Mouse (Mus musculus): Measurements from ENCODE around the gene Zcchc24. TPM values are rescaled to one million over a fixed set of nuclear protein-coding genes. Genes with fewer than 3 reads are reported as not detected.

Zcchc24 gene
- polyA plus RNA-seq, 1 experiment from 2014 or later, result 35.4 TPM

GRCm38 (mm10) chr14:25756385-25756990, 12.4 kb downstream of the Zcchc24 start:
- peaks cover 77% of the 10 kb centered on the region for H3K4me1 ChIP-seq

GRCm38 (mm10) chr14:25755541-25755940, 13.3 kb downstream of the Zcchc24 start:
- Histone ChIP-seq H3K9me3 (no peaks in the 10 kb centered on the region), H3K36me3 (peaks cover 37% of the 10 kb centered on the region), H3K27me3 (no peaks in the 10 kb centered on the region), H3K27ac (peak overlapping the region; percentile 84), H3K4me1 (peaks cover 77% of the 10 kb centered on the region), H3K9ac (no peak overlapping the region), H3K4me2 (no peak overlapping the region), H3K4me3 (no peak overlapping the region)
- WGBS, result 38% methylated on average over 4 of the region's 4 CpGs
- ATAC-seq (ENCODE audit: insufficient number of reproducible peaks, low FRiP score, low TSS enrichment, low read depth), result no peak

More at GRCm38 (mm10) chr14:25756385-25756990, 12.4 kb downstream of the Zcchc24 start:
- ATAC-seq (ENCODE audit: insufficient number of reproducible peaks, low FRiP score, low TSS enrichment, low read depth), result peak; percentile 50; the same call in 1 of the 2 replicates
- H3K27me3 ChIP-seq, result no peaks in the 10 kb centered on the region
- H3K36me3 ChIP-seq, result peaks cover 27% of the 10 kb centered on the region
- 32% methylated on average over 7 of the region's 7 CpGs for WGBS
- H3K4me3 ChIP-seq, result no peak overlapping the region
- H3K4me2 ChIP-seq, result peak overlapping the region; percentile 26; the same call in 1 of the 2 replicates
- H3K9ac ChIP-seq, result no peak overlapping the region
- peak overlapping the region; percentile 84 for H3K27ac ChIP-seq
- no peaks in the 10 kb centered on the region for H3K9me3 ChIP-seq

- H3K9me3 ChIP-seq, result no peaks in the 10 kb centered on the region
- H3K27me3 ChIP-seq, result no peaks in the 10 kb centered on the region
- peak overlapping the region; percentile 84 for H3K27ac ChIP-seq
- H3K4me2 ChIP-seq, result no peak overlapping the region; the same call in 1 of the 2 replicates
- no peak for ATAC-seq (ENCODE audit: insufficient number of reproducible peaks, low FRiP score, low TSS enrichment, low read depth)
- no peak overlapping the region for H3K9ac ChIP-seq
- H3K36me3 ChIP-seq, result peaks cover 42% of the 10 kb centered on the region
- 43% methylated on average over 19 of the region's 19 CpGs for WGBS
- no peak overlapping the region for H3K4me3 ChIP-seq
- H3K4me1 ChIP-seq, result peaks cover 77% of the 10 kb centered on the region
Observed at GRCm38 (mm10) chr14:25754531-25755484, 14.0 kb downstream of the Zcchc24 start.

GRCm38 (mm10) chr14:25753021-25753420, 15.8 kb downstream of the Zcchc24 start:
- H3K9me3 ChIP-seq, result no peaks in the 10 kb centered on the region
- no peak overlapping the region for H3K9ac ChIP-seq
- ATAC-seq (ENCODE audit: insufficient number of reproducible peaks, low FRiP score, low TSS enrichment, low read depth), result no peak
- no peaks in the 10 kb centered on the region for H3K27me3 ChIP-seq
- H3K4me3 ChIP-seq, result no peak overlapping the region
- peaks cover 42% of the 10 kb centered on the region for H3K36me3 ChIP-seq
- H3K4me2 ChIP-seq, result no peak overlapping the region
- H3K4me1 ChIP-seq, result peaks cover 79% of the 10 kb centered on the region
- 46% methylated on average over 5 of the region's 5 CpGs for WGBS
- no peak overlapping the region for H3K27ac ChIP-seq

- Histone ChIP-seq H3K4me1 (peaks cover 71% of the 10 kb centered on the region), H3K27ac (peak overlapping the region; percentile 59), H3K9ac (no peak overlapping the region), H3K4me2 (no peak overlapping the region), H3K36me3 (peaks cover 55% of the 10 kb centered on the region), H3K27me3 (no peaks in the 10 kb centered on the region), H3K9me3 (no peaks in the 10 kb centered on the region), H3K4me3 (no peak overlapping the region)
- 85% methylated on average over 5 of the region's 5 CpGs for WGBS
- ATAC-seq (ENCODE audit: insufficient number of reproducible peaks, low FRiP score, low TSS enrichment, low read depth), result no peak
Observed at GRCm38 (mm10) chr14:25751067-25751466, 17.8 kb downstream of the Zcchc24 start.

GRCm38 (mm10) chr14:25750448-25751015, 18.3 kb downstream of the Zcchc24 start:
- WGBS, result 58% methylated on average over 2 of the region's 2 CpGs
- Histone ChIP-seq H3K9ac (no peak overlapping the region), H3K4me2 (no peak overlapping the region), H3K4me3 (no peak overlapping the region), H3K27ac (peak overlapping the region; percentile 59), H3K9me3 (no peaks in the 10 kb centered on the region), H3K36me3 (peaks cover 54% of the 10 kb centered on the region), H3K4me1 (peaks cover 66% of the 10 kb centered on the region), H3K27me3 (no peaks in the 10 kb centered on the region)
- ATAC-seq (ENCODE audit: insufficient number of reproducible peaks, low FRiP score, low TSS enrichment, low read depth), result no peak

GRCm38 (mm10) chr14:25749143-25749909, 19.5 kb downstream of the Zcchc24 start:
- no peak for ATAC-seq (ENCODE audit: insufficient number of reproducible peaks, low FRiP score, low TSS enrichment, low read depth)

GRCm38 (mm10) chr14:25747996-25748756, 20.7 kb downstream of the Zcchc24 start:
- Histone ChIP-seq H3K9me3 (no peaks in the 10 kb centered on the region), H3K27me3 (no peaks in the 10 kb centered on the region), H3K4me3 (no peak overlapping the region), H3K4me1 (peaks cover 48% of the 10 kb centered on the region), H3K4me2 (no peak overlapping the region), H3K9ac (no peak overlapping the region), H3K27ac (peak overlapping the region; percentile 50; the same call in 1 of the 2 replicates), H3K36me3 (peaks cover 49% of the 10 kb centered on the region)
- WGBS, result 57% methylated on average over 7 of the region's 7 CpGs
- ATAC-seq (ENCODE audit: insufficient number of reproducible peaks, low FRiP score, low TSS enrichment, low read depth), result no peak

More at GRCm38 (mm10) chr14:25749143-25749909, 19.5 kb downstream of the Zcchc24 start:
- H3K4me2 ChIP-seq, result no peak overlapping the region; the same call in 1 of the 2 replicates
- H3K4me3 ChIP-seq, result no peak overlapping the region
- peaks cover 54% of the 10 kb centered on the region for H3K4me1 ChIP-seq
- no peaks in the 10 kb centered on the region for H3K27me3 ChIP-seq
- H3K9ac ChIP-seq, result no peak overlapping the region
- H3K36me3 ChIP-seq, result peaks cover 47% of the 10 kb centered on the region
- H3K9me3 ChIP-seq, result no peaks in the 10 kb centered on the region
- 24% methylated on average over 13 of the region's 13 CpGs for WGBS
- peak overlapping the region; percentile 83 for H3K27ac ChIP-seq

- Histone ChIP-seq H3K27ac (peak overlapping the region; percentile 50; the same call in 1 of the 2 replicates), H3K9ac (no peak overlapping the region), H3K27me3 (no peaks in the 10 kb centered on the region), H3K4me3 (no peak overlapping the region), H3K9me3 (no peaks in the 10 kb centered on the region), H3K4me2 (no peak overlapping the region), H3K4me1 (peaks cover 48% of the 10 kb centered on the region), H3K36me3 (peaks cover 52% of the 10 kb centered on the region)
- 70% methylated on average over 21 of the region's 21 CpGs for WGBS
- 0 out of 2 replicates have a peak, but pooled peaks have one; percentile 53 for ATAC-seq (ENCODE audit: insufficient number of reproducible peaks, low FRiP score, low TSS enrichment, low read depth)
Observed at GRCm38 (mm10) chr14:25746971-25747945, 21.6 kb downstream of the Zcchc24 start.

- Histone ChIP-seq H3K4me2 (no peak overlapping the region), H3K27me3 (no peaks in the 10 kb centered on the region), H3K9me3 (no peaks in the 10 kb centered on the region), H3K27ac (no peak overlapping the region), H3K36me3 (peaks cover 44% of the 10 kb centered on the region), H3K9ac (no peak overlapping the region), H3K4me3 (no peak overlapping the region), H3K4me1 (peaks cover 48% of the 10 kb centered on the region)
- 86% methylated on average over 6 of the region's 6 CpGs for WGBS
- ATAC-seq (ENCODE audit: insufficient number of reproducible peaks, low FRiP score, low TSS enrichment, low read depth), result no peak
Observed at GRCm38 (mm10) chr14:25746371-25746770, 22.5 kb downstream of the Zcchc24 start.

Data from limb, embryonic 15.5 days (tissue).